Mouse (Mus musculus): Measurements from ENCODE around the gene 4430402I18Rik.
A peak's percentile ranks its signal among the peaks of the same experiment; 100 is the strongest.

The 4430402I18Rik gene

DNA sequence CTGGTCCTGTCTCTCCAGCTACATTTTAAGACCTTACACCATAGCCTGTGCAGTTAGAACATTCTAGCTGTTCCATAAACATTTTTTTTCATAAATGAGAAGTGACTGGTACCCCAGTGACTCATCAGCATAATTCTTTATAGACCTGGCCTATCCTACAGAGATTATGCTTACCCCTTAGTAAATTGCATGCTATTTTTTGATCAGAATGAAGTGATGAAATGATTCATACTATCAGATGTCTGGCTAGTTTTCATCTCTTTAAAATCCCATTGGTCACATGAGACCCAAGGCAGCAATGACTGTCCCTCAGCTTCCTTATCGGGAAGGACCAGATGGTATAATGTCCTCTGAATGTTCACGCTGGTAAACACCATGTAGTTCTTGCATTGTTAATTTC lies 66.8 kb downstream of the 4430402I18Rik start:
- no peak for DNase-seq (ENCODE audit: low spot score in 2 of 2)

GRCm38 (mm10) chr19:28897497-28897896 lies 70.1 kb downstream of the 4430402I18Rik start:
- no peak for DNase-seq (ENCODE audit: low spot score in 2 of 2)

GRCm38 (mm10) chr19:28896639-28897038 lies 71.0 kb downstream of the 4430402I18Rik start:
- no peak for DNase-seq (ENCODE audit: low spot score in 2 of 2)

DNA sequence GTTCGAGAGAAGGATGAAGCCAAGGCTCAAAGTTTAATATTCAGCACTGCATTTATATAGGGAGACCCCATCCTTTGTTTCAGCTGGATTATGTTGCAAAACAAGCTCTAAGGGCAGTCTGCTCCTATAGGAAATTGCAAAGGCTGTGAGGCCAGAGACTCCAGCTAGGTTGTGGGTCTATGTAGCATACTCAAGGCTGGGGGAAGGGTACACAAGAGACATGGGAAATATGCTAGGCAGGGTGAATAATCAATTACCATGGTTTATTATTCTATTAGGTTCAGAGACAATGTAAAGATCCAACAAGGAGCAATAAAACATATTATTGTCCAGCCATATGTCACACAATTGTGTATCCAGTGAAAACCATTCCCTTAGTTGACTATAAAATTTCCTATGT lies 75.7 kb downstream of the 4430402I18Rik start:
- no peak for DNase-seq (ENCODE audit: low spot score in 2 of 2)

GRCm38 (mm10) chr19:28891238-28891637 lies 76.4 kb downstream of the 4430402I18Rik start:
- no peak for DNase-seq (ENCODE audit: low spot score in 2 of 2)

DNA sequence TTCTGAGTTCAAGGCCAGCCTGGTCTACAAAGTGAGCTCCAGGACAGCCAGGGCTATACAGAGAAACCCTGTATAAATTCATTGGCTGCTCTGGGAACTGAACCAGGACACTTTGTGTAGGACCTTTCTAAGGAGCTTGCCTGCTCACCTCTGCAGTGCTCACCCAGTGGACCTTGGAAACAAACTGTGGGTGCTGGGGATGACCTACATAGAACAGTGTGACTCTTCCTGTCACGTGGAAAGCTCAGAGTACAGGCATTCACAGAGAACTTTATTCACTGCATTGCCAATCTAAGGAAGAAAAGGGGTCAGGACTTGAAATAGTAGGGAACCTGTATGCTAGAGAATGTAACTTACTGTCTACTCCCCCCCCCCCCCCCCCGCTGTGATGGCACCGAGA lies 78.3 kb downstream of the 4430402I18Rik start:
- no peak for DNase-seq (ENCODE audit: low spot score in 2 of 2)

DNA sequence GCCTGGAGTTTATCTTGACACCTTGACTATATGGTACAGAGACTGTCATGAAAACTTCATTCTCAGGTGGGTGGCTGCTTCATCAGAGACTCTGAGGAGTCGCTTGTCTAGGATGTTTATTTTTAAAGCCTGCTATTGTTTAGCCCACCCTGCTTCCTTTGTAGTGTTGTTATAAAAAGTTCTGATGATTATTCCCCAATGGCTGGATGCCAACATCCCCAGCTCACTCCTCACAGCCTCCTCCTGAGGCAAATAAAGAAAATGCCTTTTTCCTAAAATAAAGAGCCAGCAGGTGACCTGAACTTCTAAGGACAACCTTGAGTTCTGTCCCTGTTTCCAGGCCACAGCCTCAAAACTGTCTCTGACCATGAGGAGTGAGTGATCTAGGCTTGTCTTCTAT lies 79.1 kb downstream of the 4430402I18Rik start:
- no peak for DNase-seq (ENCODE audit: low spot score in 2 of 2)

- no peak for DNase-seq (ENCODE audit: low spot score in 2 of 2)
Observed at GRCm38 (mm10) chr19:28883126-28883525, 84.5 kb downstream of the 4430402I18Rik start.

GRCm38 (mm10) chr19:28879476-28879875 lies 88.1 kb downstream of the 4430402I18Rik start:
- DNase-seq (ENCODE audit: low spot score in 2 of 2): no peak

GRCm38 (mm10) chr19:28870351-28870750 lies 97.2 kb downstream of the 4430402I18Rik start:
- DNase-seq (ENCODE audit: low spot score in 2 of 2): no peak

DNA sequence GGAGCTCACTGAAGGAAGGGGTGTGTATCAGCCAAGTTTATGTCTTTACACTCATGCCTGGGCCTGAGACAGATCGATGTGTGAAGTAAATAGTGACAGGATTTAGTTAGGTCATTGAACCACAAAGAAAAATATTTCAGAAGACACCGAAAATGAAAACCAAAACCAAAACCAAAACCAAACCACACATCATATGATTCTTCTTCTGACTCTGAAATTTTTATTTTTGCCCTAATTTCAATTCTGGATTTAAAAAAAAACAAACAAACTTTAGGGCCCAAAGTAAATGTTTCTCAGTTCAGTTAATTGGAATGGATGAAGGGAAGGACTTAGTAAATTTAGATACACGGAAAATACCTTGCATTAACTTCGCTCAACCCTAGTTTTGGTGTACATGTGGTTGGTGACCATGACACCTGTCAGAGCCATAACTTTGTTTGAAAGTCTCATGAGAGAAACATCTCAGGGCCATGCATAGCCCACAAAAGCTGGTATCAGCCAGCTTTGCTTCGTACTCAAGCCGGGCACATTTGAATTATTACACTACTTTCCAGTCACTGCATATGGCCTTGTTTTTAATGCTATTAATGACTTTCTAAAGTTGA lies 98.2 kb downstream of the 4430402I18Rik start:
- no peak for DNase-seq (ENCODE audit: low spot score in 2 of 2)

- no peak for DNase-seq (ENCODE audit: low spot score in 2 of 2)
Observed at GRCm38 (mm10) chr19:28865501-28865900, 102.1 kb downstream of the 4430402I18Rik start.

- no peak for DNase-seq (ENCODE audit: low spot score in 2 of 2)
Observed at GRCm38 (mm10) chr19:28864981-28865380, 102.6 kb downstream of the 4430402I18Rik start.

DNA sequence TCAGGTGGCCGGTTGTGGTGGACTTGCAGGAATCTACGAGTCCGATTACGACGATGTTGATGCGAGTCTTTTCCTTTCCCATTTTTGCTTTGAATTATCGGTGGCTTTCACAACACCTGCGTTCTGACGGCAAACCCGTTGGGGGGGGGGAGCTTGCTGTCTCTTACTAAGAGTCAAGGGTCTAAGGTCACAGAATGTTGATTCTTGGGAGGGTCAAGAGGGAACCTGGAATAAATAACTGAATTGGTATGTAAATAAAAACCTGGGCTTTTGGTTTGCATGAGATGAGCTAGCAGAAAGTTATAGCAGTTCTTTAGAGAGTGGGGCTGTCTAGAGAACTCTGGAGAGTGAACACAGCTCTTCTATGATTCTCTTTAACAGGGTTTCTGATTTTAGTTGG lies 104.0 kb downstream of the 4430402I18Rik start:
- DNase-seq (ENCODE audit: low spot score in 2 of 2): no peak

GRCm38 (mm10) chr19:28860246-28860645 lies 107.4 kb downstream of the 4430402I18Rik start:
- no peak for DNase-seq (ENCODE audit: low spot score in 2 of 2)

DNA sequence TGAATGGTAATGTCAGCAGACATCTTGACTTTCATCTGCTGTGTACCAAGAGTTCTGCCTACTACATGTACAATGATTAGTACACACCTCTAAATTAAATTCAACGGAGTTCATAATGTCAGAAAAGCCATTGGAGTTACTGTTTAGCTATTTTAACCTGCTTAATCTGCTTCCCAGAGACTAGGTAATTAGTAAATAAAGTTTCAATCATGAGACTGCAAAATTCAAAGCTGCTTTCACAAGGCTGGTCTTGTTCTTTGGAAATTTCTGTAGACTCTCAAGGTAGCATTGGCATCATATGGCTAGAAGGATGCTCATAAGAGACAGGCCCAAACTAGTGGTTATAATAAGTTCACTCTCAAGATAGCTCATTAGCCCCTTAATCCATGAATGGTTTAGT lies 112.8 kb downstream of the 4430402I18Rik start:
- DNase-seq (ENCODE audit: low spot score in 2 of 2): no peak

GRCm38 (mm10) chr19:28852001-28852400 lies 115.6 kb downstream of the 4430402I18Rik start:
- DNase-seq (ENCODE audit: low spot score in 2 of 2): no peak

GRCm38 (mm10) chr19:28850510-28850909 lies 117.1 kb downstream of the 4430402I18Rik start:
- no peak for DNase-seq (ENCODE audit: low spot score in 2 of 2)

GRCm38 (mm10) chr19:28844946-28845710 lies 122.5 kb downstream of the 4430402I18Rik start:
- peak in 1 of 2 experiments; percentile 11 for DNase-seq (ENCODE audit: low spot score in 2 of 2)
